Mouse (Mus musculus): ENCODE measurements around the gene Syde1. TPM values are rescaled to one million over a fixed set of nuclear protein-coding genes. Genes with fewer than 3 reads are reported as not detected.

The Syde1 gene
- total RNA-seq, 1 experiment from 2014 or later, result 0.58 TPM

DNA sequence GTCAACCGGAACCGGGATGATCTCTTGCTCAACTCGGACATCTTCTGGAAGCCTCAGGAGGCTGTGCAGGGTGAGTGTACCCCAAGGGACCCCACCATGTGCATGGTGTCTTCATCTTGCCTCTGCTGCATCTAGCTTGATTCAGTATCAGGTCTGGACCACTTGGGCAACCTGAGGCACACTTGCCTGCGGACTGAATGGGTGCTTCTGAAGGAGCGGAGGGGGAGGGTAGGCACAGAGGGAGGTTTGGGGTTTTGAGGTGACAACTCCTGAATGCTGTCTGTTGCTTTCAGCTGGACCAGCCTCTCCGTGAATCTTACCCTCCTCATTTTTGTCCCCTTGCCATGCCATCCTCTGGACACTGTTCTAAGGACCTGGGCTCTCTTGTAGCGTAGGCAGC lies 10.6 kb downstream of the Syde1 start:
- ATAC-seq (ENCODE audit: extremely low read depth, insufficient number of reproducible peaks, low FRiP score, poor library complexity, severe bottlenecking), result no peak

GRCm38 (mm10) chr10:78578204-78578603 lies 13.6 kb downstream of the Syde1 start:
- ATAC-seq (ENCODE audit: extremely low read depth, insufficient number of reproducible peaks, low FRiP score, poor library complexity, severe bottlenecking), result no peak

GRCm38 (mm10) chr10:78576435-78577184 lies 15.2 kb downstream of the Syde1 start:
- ATAC-seq (ENCODE audit: extremely low read depth, insufficient number of reproducible peaks, low FRiP score, poor library complexity, severe bottlenecking), result no peak

- ATAC-seq (ENCODE audit: extremely low read depth, insufficient number of reproducible peaks, low FRiP score, poor library complexity, severe bottlenecking), result no peak
These were observed 16.1 kb downstream of the Syde1 start for GRCm38 (mm10) chr10:78575690-78576089.

GRCm38 (mm10) chr10:78575105-78575632 lies 16.6 kb downstream of the Syde1 start:
- ATAC-seq (ENCODE audit: extremely low read depth, insufficient number of reproducible peaks, low FRiP score, poor library complexity, severe bottlenecking), result no peak

DNA sequence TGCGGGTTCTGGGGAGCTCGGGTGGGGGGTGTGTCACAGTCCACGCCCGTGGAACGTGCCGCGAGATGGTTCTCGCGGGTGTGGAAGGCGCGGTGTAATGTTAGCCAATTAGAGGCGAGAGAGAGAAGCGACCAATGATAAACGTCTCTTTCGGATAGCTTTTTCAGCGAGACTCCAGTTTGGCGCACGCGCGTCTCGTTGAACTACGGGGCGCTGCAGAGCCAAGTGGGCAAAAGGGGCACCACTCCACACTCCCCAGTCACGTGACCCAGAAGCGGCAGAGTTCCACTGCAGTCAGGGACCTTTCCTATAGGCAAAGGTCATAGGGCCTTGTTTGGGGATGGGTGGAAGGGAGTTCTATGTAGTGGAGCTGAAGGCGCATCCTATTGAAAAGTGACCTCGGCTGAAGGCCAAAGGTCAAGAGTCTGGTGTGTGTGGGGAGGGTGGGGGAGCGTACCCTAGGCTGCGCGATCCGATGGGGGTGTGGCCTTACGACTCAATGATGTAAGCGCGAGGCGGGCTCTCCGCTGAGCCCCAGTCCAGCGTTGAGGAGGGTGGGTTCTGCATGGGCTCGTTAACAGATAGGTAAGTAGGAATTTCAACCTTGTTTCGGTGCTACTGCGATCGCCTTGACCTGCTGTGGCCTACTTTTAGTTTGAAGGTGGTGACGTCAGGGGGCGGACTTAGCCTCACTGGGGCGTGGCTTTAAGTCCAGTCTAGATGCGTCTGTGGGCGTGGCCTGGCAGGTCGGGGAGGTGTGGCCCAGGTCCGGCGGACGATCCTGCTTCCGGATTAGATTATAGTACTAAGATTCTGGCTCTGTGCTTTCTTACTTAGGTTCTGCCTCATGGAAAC lies 17.3 kb downstream of the Syde1 start, which contains the start of gene Ilvbl:
TSS of gene Ilvbl (plus strand) at position 97 of the 855 bp plus-strand sequence.
- ATAC-seq (ENCODE audit: extremely low read depth, insufficient number of reproducible peaks, low FRiP score, poor library complexity, severe bottlenecking), result peak; percentile 83

- ATAC-seq (ENCODE audit: extremely low read depth, insufficient number of reproducible peaks, low FRiP score, poor library complexity, severe bottlenecking), result no peak
These were observed 18.5 kb downstream of the Syde1 start for GRCm38 (mm10) chr10:78573226-78573625.

- ATAC-seq (ENCODE audit: extremely low read depth, insufficient number of reproducible peaks, low FRiP score, poor library complexity, severe bottlenecking), result no peak
These were observed 20.9 kb downstream of the Syde1 start for GRCm38 (mm10) chr10:78570897-78571296.

- ATAC-seq (ENCODE audit: extremely low read depth, insufficient number of reproducible peaks, low FRiP score, poor library complexity, severe bottlenecking), result no peak
These were observed 21.3 kb downstream of the Syde1 start for GRCm38 (mm10) chr10:78570416-78570815.

- ATAC-seq (ENCODE audit: extremely low read depth, insufficient number of reproducible peaks, low FRiP score, poor library complexity, severe bottlenecking), result no peak
These were observed 22.1 kb downstream of the Syde1 start for GRCm38 (mm10) chr10:78569686-78570085.

GRCm38 (mm10) chr10:78569191-78569590 lies 22.6 kb downstream of the Syde1 start:
- ATAC-seq (ENCODE audit: extremely low read depth, insufficient number of reproducible peaks, low FRiP score, poor library complexity, severe bottlenecking), result no peak

GRCm38 (mm10) chr10:78565070-78565469 lies 26.7 kb downstream of the Syde1 start:
- no peak for ATAC-seq (ENCODE audit: extremely low read depth, insufficient number of reproducible peaks, low FRiP score, poor library complexity, severe bottlenecking)

- ATAC-seq (ENCODE audit: extremely low read depth, insufficient number of reproducible peaks, low FRiP score, poor library complexity, severe bottlenecking), result no peak
These were observed 50.8 kb downstream of the Syde1 start for GRCm38 (mm10) chr10:78540943-78541342.

Other genes with a start within 250 kb of the Syde1 start
- 28.7 and 34.6 TPM in 2 replicates for gene Agpat3, start 239.5 kb downstream of the Syde1 start, total RNA-seq (2017)
- gene Rrp1, start 178.9 kb downstream of the Syde1 start, total RNA-seq (2017), result 258 and 282 TPM in 2 replicates
- 40.5 and 40.9 TPM in 2 replicates for gene Cstb, start 166.3 kb downstream of the Syde1 start, total RNA-seq (2017)
- 5.2 and 6.0 TPM in 2 replicates for gene Pdxk, start 127.0 kb downstream of the Syde1 start, total RNA-seq (2017)
- not detected in 2 replicates for gene Olfr1358, start 74.5 kb downstream of the Syde1 start, total RNA-seq (2017)
- gene Ilvbl, start 17.6 kb downstream of the Syde1 start, total RNA-seq (2017), result 11.9 and 20.5 TPM in 2 replicates
- not detected in 2 replicates for gene Olfr1357, start 26.1 kb upstream of the Syde1 start, total RNA-seq (2017)
- gene Casp14, start 126.3 kb upstream of the Syde1 start, total RNA-seq (2017), result not detected in 2 replicates
- not detected in 2 replicates for gene Ccdc105, start 161.1 kb upstream of the Syde1 start, total RNA-seq (2017)
- not detected in 2 replicates for gene Slc1a6, start 188.5 kb upstream of the Syde1 start, total RNA-seq (2017)

Data from neutrophil, adult 5-6 weeks (primary cell).